Mouse (Mus musculus) mouse embryonic stem cell (cell line): ENCODE data around the gene Usp13.

Experiments
- in situ Hi-C, 2 experiments: fragments of 300-500 bp; cut with MboI; formaldehyde crosslinking; loops; 1 replicate in 1 of 2; 3 replicates in 1 of 2; pipeline ENCODE4 v1.14.3; 2019 to 2020; ENCODE audit warnings: low sequenced_read_pairs in 2 of 2, low pct_unique_long_range_greater_than_20kb in 1 of 2, mixed read lengths in 1 of 2; ENCODE audit not compliant: unreplicated experiment in 1 of 2

Usp13 gene

DNA sequence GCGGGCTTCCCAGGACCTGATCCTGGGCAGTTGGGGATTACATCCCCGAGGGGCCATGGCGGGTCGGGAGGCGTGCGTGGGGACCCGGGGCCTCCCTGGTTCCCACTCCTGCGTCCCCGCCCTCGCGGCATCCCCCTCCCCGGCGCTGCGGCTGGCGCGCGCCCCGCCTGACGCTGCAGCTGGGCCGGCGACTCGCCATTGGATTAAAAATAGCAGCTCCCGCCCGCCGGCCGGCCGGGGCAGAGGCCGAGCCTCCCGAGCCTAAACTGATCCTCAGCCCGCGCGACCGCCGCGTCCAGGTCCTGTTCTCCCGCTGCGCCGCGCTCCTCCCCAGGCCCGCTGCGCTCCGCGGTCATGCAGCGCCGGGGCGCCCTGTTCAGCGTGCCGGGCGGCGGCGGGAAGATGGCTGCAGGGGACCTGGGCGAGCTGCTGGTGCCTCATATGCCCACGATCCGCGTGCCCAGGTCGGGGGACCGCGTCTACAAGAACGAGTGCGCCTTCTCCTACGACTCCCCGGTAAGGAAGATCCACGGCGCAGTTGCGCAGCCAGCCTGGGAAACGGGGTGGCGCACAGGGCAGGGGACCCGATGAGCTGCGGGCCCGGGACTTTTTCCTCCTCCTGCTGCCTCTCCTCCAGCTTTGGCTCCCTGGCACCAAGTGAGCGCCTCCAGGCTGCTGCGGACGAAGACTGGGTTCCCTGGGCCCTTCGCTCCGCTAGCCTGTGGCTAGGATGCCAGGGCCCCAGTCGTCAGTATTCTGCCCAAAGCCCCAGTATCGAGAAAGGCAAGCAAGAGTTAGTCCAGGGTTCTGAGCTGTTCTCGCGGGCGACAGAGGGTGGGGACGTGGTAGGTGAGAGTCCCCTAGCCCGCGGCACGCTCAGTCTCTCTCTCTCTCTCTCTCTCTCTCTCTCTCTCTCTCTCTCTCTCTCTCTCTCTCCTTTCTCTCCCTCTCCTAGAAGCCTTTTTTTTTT lies at the start of gene Usp13:
Gene Usp13, plus strand, starts transcription at position 190 of the 970 bp plus-strand sequence.
- in situ Hi-C loops, result loop anchor here in 1 of 2 experiments (5.0 kb wide), 1 partner anchor 50 kb away; no protein-coding TSS in a partner anchor

DNA sequence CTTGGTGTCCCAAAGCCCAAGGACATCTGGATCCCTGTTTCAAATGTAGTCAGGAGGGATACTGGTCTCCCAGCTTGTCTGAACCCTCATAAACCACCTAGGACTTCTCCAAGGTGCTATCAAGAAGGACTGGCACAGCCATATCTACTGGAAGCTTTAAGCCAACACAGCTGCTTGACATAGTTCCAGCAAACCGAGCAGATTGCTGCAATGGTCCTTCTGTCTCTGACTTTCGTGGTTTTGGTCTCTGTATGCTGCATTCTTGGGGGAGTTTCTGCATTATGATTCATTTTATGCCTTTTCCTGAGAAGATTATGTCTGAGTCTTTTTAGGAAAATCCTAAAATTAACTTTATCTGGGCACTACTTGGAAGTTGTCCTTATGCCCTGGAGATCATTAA lies 46.6 kb upstream of the Usp13 start:
- in situ Hi-C loops, result no loop called here

DNA sequence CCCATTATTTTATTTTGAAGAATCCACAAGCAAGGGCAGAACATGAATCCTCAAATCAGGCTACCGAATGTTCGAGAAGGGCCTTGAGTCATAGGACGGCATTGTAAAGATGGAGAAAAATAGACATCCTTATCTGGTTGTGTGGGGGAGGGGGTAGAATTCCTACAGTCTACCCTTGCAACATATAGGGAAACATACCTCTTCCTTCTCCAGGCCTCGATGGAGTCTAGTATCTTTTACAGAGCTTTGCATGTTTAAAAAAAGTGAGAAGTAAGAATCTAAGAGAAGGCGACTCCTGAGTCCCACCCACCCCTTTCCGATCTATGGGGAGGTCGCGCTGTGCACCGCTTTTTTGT lies 367 bp upstream of the Usp13 start:
- in situ Hi-C loops, result loop anchor here in 1 of 2 experiments (5.0 kb wide), 1 partner anchor 50 kb away; no protein-coding TSS in a partner anchor

DNA sequence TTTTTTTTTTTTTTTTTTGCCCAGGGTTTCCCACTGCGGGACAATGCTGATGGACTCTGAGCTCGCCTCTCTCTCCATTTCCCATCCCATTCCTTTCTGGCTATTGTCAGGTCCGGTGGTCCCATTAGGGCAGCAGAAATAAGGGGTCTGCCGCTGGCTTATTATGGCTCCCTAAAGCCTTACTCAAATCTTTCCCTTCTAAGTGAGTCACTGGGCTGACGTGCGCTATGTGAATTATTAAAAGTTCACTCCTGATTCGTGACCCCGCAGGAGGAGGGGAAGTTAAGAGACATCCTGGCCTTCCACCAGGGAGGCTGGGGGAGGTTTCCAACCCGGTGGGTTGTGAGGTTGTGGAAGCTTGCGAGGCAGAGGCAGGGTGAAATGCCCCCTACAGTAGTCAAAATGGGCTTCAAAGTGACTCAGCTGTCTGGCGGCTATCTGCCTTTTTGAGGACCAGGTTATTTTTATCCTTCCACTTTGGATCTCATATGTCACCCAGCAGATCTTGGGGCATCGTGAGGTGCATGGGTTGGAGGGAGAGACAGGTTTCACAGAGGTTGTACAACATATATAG lies 1.1 kb downstream of the Usp13 start:
- in situ Hi-C loops, result loop anchor here in 1 of 2 experiments (5.0 kb wide), 1 partner anchor 51 kb away; no protein-coding TSS in a partner anchor

DNA sequence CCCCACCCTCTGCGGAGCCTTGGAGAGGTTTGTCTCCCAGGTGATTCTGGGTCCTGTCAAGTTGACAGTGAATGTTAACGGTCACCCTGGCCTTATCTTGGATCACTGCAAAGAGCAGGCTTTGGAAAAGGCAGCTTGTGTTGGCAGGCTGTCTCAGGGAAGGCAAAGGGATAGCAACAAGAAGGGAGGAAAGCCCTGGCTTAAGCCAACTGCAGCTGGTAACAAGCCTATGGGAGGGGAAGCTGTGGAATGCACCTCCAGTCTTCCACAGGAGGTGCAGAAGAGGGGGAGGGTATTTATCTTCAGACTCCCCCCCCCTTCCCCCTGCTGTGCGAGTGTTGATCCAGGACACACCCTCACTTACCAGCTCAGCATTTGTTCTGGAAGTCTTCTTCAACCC lies 5.3 kb downstream of the Usp13 start:
- in situ Hi-C loops, result loop anchor here in 1 of 2 experiments (10.0 kb wide), 1 partner anchor 68 kb away; no protein-coding TSS in a partner anchor

DNA sequence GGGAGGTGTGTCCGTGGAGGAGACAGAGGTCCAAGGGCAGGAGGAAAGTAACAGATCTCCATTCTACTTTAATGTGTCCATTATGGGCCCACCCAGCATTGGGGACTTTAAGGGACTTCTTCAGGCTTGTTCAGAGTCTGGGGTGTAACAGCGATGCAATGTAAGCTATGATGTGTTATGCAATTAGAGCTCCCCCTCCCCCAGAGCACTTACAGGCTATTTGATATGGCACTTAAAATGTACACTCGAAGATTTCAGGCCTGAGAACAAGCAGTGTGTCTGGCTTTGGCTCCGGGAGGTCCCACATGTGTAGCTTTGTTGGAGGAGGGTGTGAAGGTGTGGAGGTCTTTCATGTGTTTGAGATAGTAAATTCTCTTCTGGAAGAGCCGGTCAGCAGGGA lies 7.6 kb downstream of the Usp13 start:
- in situ Hi-C loops, result loop anchor here in 1 of 2 experiments (10.0 kb wide), 1 partner anchor 70 kb away; no protein-coding TSS in a partner anchor

DNA sequence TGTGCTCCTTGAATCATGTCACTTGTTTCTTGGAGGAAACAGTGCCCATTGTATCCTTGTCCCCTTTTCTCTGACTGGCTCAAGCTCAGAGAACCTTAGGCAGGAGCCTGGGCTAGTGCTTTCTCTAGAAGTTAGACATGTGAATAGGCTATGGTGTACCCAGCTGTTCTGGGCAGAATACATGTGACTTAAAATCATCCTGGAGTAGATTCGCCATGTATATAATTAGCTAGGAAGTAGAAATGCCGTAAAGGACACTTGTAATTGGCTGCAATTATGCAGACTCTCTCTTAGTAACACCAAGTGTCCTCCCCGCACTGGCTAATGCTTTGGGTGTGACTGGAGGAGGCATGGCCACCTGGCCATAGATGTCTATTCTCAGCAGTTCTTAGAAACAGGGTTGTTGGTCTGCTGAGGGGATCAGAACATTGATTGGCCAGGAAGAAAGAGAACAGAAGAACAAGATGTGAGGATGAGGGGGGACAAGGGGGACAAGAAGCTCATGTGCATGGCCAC lies 8.7 kb downstream of the Usp13 start:
- in situ Hi-C loops, result loop anchor here in 1 of 2 experiments (10.0 kb wide), 1 partner anchor 71 kb away; no protein-coding TSS in a partner anchor

DNA sequence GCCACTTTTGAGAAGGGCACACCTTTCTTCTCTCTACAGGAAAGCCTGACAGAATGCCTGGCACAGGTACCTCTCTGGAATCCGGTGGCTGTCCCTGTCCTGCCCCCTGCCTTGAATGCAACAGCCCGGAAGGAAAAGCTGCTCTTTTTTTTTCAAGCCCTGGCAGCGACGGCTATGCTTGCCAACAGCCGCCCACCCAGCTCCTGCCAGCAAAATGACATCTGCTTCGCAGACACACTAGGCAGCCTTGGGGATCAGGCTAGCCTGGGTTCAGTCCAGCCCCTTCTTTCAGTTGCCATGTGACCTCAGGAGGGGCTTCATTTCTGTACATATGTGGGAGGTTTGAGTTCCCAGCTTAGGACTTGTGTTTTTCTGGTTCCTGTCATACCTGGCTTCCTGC lies 9.4 kb downstream of the Usp13 start:
- in situ Hi-C loops, result loop anchor here in 1 of 2 experiments (10.0 kb wide), 1 partner anchor 72 kb away; no protein-coding TSS in a partner anchor

DNA sequence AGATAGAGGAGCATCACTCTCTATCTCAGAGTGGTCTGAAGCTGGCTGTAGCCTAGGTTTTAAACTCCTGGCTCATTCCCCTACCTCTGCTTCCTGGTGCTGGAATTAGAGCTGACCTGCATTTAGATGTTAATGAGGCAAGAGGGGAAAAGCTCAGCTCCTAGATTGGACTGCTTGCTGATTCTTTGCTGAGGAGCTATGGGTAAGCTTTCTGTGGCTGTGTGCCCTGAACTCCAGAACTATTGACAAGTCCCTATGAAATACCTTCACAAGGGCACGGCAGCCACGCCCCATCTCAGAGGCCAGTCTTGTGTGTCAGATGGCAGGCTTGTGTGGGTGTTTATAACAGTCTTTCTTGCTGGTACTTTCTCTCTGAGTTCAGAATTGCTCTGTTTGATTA lies 16.5 kb downstream of the Usp13 start:
- in situ Hi-C loops, result no loop called here

DNA sequence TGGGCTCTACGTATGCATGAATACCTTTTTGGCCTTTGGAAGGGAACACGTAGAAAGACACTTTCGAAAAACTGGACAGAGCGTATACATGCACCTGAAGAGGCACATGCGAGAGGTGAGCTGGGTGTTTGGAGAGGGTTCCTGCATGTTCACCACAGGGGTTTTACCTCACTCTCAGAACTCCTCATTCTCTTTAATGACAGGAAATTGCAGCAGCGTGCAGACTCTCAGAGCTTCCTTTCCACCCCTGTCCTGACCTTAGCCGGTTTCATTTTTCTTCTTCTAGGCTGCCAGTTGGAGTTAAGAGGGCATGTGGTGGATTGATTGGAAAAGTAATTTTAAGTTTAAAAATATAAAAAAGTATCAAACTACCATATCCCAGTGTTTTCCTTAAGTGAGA lies 20.5 kb downstream of the Usp13 start:
- in situ Hi-C loops, result no loop called here

DNA sequence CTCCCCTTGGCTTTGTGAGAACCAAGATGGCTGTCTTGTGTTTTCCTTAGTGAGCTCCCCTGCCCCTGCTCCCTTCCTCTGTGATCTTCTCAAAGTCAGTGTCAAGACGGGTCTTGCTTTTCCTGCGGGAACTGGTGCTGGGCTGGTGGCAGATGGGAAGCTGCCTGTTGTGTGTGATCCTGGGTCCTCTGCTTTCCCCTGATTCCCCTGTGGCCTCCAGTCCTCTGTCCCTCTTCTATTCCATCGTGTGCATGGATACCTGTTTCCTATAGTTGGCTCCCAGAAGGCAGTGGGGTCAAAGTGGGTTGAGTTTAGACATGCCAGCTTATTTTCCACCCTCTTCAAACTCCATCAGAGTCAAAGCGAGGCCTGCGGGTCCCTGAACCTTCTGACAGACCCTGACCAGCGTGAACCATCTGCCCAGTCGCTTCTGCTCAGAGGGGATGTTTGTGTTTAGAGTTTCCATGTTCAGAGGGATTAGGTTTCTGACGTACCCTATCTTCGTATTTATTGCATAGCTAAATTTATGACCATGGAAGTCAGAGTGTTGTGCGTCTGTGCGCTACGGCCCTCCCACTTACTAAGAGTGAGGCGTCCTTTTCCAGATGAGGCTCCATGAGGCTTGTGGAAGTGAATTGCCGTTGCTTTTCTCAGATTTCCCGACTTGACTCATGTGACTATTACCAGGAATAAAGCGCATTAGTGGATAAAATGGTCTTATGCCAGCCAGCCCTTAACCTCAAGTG lies 39.2 kb downstream of the Usp13 start:
- in situ Hi-C loops, result no loop called here

DNA sequence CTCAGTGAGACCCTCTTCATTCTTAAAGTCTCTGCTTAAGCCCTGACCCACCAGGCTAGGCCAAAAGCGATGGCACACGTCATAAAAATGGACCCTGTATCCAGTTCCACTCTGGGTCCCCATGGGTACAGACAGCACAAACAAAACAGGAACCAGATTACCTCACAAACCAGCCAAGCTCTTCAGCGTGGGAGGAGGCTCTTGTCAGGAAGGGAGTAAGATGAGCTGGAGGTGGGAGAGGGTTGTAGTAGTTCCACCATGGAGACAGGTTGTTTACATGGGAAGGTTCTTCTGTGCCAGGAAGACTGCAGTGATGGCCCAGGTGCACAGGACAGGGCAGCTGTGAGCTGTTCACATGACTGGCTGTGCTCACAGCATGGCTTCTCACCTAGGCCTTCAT lies 53.7 kb downstream of the Usp13 start:
- in situ Hi-C loops, result no loop called here

DNA sequence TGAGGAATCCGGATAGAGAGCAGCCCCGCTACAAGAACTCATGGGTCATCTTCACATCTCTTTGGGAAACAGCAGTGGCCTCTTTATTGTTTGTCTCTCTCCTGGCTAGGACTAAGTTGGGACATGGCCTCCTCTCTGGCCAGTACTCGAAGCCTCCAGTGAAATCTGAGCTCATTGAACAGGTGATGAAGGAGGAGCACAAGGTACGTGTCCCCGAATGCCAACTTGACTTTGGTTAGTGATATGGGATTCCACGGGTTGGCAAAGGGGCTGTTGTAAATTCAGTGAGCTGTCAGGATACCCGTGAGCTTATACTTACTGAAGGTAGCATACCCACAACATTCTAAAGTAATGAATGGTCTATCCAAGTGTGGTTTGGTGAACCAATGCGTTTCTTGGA lies 69.0 kb downstream of the Usp13 start:
- in situ Hi-C loops, result no loop called here

DNA sequence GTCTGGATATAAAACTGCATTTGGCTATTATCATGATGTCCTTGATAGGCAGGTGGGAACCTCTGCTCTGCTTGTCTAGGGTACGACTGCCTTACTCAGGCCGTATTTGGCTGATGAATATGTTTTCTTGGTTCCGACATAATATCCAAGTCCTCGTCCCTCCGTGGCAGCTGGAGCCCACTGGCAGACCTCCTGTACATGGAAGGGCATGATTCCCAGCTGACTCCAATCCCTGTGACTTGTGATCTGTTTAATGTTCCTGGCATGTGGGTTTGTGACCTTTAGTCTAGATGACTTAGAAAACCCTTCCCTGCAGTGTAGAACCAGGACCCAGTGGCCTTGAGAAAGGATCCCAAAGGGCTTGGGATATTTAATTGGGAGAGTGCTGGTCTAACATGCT lies 71.5 kb downstream of the Usp13 start:
- in situ Hi-C loops, result no loop called here

DNA sequence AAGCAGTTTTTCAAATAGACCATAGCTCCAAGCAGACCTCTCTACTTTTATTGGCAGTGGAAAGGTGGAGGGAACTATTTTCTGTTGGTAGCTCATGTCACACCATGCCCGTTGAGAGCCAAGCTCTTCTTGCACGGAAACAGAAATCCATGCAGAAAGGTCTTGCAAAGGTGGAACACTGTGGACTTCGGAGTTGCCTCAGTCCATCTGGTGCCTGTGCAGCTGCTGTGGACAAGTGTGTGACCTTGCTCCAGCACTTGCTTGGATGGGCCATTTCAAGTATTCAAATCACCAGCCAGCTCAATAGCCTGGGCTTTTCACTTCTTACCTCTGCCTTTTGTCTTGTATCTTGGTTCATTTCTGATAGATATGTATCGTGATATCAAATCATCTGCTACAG lies 72.8 kb downstream of the Usp13 start:
- in situ Hi-C loops, result no loop called here

DNA sequence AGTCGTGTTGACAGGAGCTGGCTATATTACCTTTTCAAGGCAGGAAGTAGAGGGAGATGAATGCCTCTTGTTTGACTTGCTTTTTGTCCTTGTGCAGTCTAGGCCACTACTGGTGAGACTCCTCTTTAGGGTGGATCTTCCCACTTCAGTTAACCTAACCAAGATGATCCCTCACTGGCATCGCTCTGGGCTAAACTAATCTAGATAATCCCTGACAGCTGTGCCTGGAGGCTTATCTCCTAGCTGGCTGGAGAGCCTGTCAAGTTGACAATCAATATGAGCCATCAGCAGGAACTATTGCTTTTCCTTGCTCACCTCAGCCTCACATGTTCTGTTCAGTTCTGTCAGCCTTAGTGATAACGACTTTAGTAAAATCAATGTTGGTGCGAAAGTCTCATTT lies 86.1 kb downstream of the Usp13 start:
- in situ Hi-C loops, result no loop called here

DNA sequence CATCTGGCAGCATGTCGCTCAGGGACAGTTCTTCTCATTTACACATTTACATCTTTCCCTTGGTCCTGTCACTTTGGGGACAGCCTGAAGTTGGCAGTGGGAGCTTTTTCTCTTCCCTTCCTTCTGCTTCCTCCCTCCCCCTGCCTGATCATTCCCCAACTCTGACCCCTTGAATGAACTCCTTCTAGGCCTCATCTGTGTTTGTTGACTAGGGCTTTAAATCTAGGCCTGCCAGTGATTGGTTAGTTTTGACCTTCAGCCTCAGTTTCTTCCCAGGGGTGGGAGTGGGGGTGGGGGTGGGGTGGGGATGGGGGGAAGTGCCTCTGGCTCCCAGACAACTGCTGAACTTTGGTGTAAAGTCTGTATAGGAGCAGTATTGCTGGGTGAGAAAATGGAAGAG lies 87.3 kb downstream of the Usp13 start:
- in situ Hi-C loops, result no loop called here

DNA sequence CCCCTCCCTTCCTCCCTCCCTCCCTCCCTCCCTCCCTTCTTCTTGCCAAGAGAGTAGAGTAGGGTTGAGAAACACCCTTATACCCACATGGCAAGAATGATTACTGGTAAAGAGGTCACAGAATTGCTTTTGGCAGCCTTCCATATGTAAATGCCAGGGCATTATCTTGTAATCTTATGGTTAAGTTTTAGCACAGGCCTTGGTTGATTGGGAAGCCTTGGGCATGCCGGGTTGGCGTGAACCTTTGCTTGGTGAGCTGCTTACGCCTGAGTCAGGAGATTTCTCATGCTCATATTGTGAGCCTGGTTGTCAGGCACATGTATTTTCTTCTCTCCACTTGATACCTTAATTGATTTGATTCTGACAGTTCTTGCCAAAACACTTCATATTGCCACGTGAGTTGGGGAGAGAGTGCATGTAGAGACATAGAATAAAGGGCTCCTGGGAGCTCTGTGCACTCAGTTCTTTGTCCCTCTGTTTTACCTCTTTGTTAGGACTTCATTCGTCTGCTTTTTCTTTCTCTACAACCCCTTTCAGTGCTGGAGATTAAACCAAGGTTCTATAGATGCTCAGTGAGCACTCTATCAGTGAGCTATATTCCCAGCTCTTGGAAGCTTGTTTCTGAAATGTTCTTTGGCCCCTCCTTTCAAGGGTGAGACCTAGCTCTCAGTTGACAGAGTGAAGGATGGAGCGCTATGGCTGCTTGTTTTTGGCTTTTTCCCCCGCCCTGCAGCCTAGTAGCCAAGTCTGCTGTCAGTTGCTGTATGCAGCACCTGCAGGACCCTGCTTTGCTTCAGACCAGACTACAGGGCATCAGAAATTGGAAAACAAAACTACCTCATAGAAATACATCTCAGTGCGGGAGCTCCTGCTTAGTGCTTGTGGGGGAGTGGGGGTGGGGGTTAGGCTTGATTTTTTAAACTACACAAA lies 88.8 kb downstream of the Usp13 start:
- in situ Hi-C loops, result no loop called here
